Mouse (Mus musculus): Measurements from ENCODE around the gene Kdm2b.

Kdm2b gene

GRCm38 (mm10) chr5:122989551-122990330, at the start of gene Kdm2b:
Gene Kdm2b, minus strand, starts transcription at chr5:122989823.
- DNase-seq (ENCODE audit: low read depth), result no peak

- peak; percentile 75 for DNase-seq (ENCODE audit: low read depth)
Observed at GRCm38 (mm10) chr5:123039120-123039752, 49.6 kb upstream of the Kdm2b start.

DNA sequence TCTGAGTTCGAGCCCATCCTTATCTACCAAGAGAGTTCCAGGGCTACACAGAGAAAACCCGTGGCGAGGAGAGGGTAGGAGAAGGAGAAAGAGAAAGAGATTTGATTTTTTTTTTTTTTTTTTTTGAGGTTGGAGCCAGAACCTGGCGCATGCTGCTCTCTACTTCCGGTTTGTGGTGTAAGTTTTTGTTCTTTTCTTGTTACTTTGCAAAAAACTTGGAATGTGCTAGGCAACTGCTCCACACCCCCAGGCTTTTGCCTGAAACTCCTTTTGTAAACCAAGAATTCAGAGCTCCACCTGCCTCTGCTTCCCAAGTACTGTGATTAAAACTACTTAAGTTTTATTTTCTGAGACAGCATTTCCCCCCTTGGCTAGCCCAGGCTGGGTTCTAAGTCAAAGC, 48.5 kb upstream of the Kdm2b start:
- no peak for DNase-seq (ENCODE audit: low read depth)

- DNase-seq (ENCODE audit: low read depth), result no peak
Observed at GRCm38 (mm10) chr5:123035564-123035963, 45.9 kb upstream of the Kdm2b start.

- no peak for DNase-seq (ENCODE audit: low read depth)
Observed at GRCm38 (mm10) chr5:123035089-123035488, 45.5 kb upstream of the Kdm2b start.

- no peak for DNase-seq (ENCODE audit: low read depth)
Observed at GRCm38 (mm10) chr5:123033646-123034160, 44.1 kb upstream of the Kdm2b start.

DNA sequence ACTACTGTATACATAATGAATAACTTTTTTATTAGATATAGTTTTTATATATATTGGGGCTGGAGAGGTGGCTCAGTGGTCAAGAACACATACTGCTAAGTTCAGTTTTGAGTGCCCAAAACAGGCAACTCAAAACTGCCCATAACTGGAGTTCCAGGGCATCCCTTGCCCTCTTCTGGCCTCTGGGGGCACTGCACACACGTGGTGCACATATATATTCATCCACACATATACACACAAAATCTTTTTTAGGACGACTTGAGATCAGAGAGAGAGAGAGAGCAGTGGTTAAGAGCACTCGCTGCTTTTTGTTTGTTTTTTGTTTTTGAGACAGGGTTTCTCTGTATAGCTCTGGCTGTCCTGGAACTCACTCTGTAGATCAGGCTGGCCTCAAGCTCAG, 41.7 kb upstream of the Kdm2b start:
- no peak for DNase-seq (ENCODE audit: low read depth)

GRCm38 (mm10) chr5:123029729-123030128, 40.1 kb upstream of the Kdm2b start:
- DNase-seq (ENCODE audit: low read depth), result no peak

DNA sequence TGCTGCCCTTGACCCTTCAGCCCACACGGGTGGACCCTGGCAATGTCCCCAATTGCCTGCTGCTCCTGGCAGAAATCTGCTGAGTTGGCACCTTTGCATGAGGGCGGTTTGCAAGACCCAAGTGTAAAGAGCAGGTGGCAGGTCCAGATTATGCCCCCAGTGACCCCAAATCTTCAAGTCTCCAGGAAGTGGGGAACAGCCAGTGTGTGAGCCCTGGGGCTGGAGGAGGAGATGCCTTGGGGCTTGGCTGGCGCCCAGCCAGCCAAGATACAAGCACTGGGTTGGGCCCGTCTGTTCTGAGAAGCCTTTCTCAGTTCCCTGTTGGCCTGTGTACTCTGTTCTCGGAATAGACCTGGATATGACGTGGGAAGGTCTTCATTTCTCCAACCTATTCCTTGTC, 37.8 kb upstream of the Kdm2b start:
- DNase-seq (ENCODE audit: low read depth), result no peak

DNA sequence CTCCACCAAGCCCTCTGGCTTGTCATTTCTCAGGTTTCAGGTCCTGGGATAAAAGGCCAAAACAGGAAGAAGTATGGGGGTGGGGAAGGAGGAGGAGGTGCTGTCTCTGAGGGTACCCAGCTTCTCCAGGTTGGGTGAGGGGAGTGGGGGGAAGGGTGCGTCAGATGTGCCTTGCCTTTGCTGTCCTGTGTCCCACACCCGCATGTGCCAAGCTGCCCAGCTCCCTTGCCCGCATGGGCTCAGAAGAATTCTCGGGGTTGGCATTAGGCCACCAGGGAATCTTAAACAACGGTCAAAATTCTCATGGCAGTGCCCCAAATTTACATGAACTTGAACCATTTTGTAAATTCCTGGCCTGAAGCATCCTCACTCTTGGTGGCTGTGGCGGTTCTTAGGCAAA, 36.8 kb upstream of the Kdm2b start:
- no peak for DNase-seq (ENCODE audit: low read depth)

DNA sequence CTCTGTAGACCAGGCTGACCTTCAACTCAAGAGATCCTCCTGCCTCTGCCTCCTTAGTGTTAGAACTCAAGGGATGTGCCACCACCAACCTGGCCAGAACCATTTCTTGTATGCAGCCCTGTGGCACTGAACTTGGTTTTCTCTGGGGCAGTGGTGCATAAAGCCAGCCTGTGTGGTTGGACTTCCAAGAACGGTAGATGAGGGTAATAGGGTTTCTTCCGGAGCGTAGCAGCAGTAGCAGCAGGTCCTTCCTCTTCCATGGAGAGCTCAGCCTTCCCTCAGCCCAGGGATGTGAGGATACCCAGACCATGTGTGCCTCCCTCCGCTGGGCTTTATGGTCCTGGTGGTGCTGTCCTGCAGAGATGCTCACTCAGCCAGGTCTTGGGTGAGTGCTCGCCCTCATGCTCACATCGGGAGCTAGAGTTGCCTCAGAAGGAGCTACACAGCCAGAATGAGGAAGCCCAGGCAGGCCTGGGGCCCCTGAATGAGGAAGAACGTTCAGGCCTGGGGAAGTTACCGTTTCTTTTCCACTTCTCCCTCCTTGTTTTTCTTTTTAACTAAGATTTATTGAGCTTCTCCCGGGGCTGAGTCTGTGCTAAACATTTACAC, 35.4 kb upstream of the Kdm2b start:
- no peak for DNase-seq (ENCODE audit: low read depth)

- DNase-seq (ENCODE audit: low read depth), result no peak
Observed at GRCm38 (mm10) chr5:123024312-123024711, 34.7 kb upstream of the Kdm2b start.

DNA sequence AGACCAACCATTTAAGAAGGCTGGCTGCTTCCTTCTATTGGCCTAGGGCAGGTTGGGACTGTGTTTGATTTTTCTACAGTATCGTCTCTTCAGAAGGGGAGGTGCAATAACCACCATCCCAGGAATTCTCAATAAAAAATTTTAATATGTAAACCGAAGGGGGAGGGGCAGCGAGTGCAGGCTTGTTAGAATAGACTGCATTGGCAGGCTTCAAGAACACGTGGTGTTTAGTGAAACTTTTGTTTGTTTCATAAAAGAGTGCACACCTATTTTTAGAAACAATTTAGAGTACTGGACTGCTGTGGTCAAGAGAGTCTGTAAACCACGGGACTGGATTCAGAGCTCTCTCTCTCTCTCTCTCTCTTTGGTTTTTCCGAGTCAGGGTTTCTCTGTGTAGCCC, 33.4 kb upstream of the Kdm2b start:
- no peak for DNase-seq (ENCODE audit: low read depth)

GRCm38 (mm10) chr5:123021438-123021837, 31.8 kb upstream of the Kdm2b start:
- DNase-seq (ENCODE audit: low read depth), result no peak

DNA sequence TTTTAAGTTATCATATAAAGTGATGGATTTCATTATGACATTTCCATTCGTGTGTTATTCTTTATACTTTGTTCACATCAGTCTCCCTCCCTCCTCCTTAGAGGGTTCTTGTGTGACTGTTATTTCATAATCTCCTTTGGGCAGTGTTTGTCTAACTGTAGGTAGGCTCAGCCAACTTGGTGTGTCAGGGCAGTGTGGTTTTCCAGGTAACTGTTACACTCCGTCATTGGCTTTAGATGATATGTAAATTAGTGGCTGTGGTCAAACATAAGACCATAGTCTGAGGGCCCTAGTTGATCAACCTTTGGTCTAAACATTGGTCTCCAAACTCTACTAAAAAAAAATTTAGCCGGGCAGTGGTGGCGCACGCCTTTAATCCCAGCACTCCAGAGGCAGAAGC, 30.8 kb upstream of the Kdm2b start:
- no peak for DNase-seq (ENCODE audit: low read depth)

GRCm38 (mm10) chr5:123019336-123020016, 29.9 kb upstream of the Kdm2b start:
- no peak for DNase-seq (ENCODE audit: low read depth)

GRCm38 (mm10) chr5:123017504-123017903, 27.9 kb upstream of the Kdm2b start:
- no peak for DNase-seq (ENCODE audit: low read depth)

DNA sequence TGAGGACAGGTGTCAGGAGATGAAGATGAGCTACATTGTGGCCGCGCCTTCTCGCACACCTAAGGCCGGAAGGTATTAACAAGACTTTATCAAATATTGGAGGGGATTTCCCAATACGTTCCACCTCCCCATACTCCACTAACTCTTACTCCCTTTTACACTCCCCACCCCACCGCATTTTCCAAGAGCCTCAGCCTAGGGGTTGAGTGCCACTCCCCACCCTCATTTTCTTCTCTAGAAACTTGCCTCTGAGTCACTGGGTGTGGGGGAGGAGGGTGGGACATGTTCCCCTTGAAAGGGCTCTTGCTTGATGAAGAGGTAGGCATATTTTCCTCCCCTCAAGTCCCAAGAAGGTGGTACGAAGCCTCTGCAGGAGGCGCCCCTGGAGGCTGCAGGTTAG, 26.3 kb upstream of the Kdm2b start:
- DNase-seq (ENCODE audit: low read depth), result no peak

DNA sequence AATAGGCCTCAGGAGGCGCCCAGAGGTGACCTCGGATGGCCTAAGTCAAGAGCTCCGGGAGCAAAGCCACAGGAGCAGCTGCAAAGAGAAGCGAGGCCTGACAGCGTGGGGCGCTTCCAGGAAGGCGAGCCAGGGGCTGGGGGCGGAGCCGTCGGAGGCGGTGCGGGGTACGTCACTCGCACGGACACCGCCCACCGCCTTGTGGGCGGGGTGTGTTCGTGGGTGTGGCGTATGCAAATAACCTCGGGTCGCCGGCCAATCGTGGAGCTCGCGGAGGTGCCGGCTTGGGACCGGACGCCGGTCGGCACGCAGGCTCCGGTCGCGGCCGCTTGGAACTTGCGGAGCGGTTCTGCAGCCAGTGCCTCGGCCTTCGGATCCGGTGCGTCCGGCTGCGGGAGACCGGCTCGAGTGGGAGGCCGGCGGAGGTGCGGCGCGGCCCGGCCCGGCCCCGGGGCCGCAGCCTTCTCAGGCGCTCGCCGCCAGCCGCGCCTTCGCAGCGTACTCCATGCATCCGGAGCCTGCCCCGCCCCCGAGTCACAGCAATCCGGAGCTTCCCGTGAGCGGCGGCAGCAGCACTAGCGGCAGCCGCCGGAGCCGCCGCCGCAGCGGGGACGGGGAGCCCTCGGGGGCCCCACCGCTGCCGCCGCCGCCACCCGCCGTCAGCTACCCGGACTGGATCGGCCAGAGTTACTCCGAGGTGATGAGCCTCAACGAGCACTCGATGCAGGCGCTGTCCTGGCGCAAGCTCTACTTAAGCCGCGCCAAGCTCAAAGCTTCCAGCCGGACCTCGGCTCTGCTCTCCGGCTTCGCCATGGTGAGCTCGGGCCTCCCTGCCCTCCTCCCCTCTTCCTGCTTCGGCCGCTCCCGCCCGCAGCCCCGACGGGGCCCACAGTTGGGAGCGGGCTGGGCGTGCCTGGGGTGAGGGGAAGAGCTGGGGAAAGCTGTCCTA, 25.4 kb upstream of the Kdm2b start, which contains the start of gene Orai1:
Gene Orai1, plus strand, starts transcription at position 322 of the 949 bp plus-strand sequence.
- peak; percentile 96 for DNase-seq (ENCODE audit: low read depth)

DNA sequence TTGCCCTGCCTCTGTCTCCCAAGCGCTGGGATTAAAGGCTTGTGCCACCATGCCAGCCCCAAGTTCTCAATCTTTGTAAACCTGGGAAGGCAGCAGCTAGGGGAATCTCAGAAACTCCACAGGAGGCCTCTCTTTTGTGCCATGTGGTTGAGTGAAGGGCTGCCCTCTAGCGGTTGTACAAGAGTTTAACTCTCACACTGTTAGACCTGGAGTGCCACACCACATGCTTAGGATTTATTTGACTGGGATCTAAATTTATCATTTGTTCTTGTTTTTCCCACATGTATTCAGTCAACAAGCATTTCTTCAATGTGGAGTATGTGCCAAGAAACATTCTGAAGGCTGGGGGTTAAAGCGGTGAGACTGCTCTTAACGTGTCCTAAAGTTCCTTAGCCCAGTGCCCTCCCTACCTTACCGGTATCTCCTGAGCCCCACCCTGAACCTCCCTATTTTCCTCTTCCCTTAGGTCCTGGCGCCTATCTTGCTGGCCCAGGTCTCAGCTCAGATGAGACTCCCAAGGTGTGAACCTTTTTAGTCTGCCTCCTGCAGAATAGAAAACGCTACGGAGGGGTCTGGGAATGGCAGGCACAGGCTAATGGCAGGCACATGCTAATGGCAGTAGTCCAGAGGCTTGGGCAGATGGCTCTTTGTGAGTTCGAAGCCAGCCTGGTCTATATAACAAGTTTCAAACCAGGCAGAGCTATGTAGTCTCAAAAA, 24.1 kb upstream of the Kdm2b start:
- peak; percentile 70 for DNase-seq (ENCODE audit: low read depth)

DNA sequence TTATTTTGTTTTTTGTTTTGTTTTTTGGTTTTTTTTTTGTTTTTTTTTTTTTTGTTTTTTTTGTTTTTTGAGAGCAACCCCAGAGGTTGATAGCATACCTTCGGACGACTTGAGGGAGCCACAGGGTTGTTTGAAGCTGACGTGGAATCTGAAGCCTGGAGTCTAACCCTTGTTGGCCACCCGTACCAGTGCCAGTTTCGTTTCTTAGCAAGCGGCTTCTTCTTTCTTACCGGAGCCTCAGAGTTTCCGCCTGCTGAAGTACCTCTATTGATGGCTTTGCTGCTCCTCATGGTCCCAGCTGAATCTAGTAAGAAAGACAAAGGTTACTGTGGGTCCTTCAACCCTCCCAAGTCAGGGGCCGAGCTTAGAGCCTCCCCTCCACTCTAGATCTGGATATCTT, 22.1 kb upstream of the Kdm2b start:
- DNase-seq (ENCODE audit: low read depth), result no peak
